Mouse (Mus musculus) right cerebral cortex, adult 2 months (tissue): ENCODE results near the gene Kbtbd3.

ENCODE experiments used
- DNase-seq, 2 experiments: peaks; one replicate each; pipeline ENCODE4 v3.0.0; 2021 to 2022; ENCODE audit warnings: low spot score in 2 of 2

Kbtbd3 gene

DNA sequence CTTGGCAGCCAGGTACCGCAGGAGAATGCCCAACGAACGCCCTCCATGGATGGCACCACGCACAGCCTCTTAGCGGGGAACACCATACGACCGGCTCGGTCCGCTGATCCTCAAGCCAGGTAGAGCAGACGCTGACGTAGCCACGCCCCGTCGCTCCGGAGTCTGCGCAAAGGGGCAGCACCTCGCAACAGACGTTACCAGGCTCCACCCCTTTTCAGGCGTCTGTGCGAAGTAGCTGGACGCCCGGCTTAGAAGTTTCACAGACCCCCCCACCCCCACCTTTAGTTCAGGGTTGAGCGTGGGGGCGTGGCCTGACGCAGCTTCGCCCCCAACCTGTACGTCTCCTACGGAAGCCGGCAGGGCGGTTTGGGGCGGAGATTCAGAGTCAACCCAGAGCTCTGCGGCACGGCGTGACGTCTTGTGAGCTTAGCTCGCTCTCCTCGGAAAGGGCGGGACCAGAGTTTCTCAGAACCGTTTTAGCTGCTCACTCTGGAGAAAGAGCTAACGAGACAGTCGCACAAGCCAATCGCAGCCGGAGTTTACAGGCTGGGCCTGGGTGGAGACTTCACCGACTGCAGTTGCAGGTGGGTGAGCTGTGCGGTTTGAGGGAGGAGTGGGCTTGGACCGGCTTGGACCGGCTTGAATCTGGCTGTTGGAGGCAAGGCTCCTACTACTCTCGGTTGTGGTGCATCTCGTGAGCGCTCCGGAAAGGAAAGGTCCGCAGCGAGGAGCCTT is at the start of gene Kbtbd3, which contains the start of gene Aasdhppt:
Gene Kbtbd3, plus strand, starts transcription at position 483 of the 735 bp plus-strand sequence.
Gene Aasdhppt, minus strand, starts transcription at position 121 of the 735 bp plus-strand sequence.
- peak; percentile 99 for DNase-seq

DNA sequence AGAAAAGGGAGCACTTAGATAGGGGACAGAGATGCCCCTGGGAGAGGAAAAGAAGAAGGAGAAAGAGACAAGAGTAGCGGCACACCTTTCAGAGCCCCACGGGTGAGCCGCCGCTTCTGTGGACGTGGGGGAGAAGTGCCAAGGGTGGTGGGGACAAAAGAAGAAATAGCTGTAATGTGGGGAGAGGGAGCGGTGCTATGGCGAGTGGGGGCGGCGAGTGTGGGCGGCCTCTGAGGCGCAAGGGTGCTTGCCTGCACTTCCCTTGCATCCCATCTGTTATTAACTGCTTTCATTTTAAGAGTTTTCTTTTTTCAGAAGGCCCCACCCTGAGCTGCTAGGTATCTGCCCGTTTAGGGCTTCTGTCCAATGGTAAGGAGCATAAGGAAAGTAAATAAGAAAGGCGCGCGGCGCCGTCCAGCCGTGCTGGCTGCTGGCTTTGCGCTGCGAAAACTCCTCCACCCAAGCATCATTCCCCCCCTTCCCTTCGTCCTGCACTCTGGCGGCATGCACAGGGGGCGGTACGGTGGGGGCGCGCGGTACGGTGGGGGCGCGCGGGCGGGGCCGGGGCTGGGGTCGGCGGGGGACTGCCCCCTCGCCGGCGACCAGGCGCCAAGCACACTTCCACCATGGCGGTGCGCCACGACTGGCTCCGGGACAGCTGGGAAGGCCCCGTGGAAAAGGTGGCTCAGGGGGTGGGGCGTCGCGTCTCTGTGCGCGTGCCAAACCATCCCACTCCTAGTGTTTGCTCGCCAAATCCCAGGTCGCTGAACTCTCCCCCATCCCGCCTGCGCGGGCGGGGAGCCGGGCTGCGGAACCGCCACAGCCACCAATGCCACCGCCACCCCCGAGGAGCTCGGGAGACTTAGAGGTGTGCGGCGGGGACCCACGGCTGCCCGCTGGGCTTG is 49.5 kb upstream of the Kbtbd3 start:
- no peak for DNase-seq

DNA sequence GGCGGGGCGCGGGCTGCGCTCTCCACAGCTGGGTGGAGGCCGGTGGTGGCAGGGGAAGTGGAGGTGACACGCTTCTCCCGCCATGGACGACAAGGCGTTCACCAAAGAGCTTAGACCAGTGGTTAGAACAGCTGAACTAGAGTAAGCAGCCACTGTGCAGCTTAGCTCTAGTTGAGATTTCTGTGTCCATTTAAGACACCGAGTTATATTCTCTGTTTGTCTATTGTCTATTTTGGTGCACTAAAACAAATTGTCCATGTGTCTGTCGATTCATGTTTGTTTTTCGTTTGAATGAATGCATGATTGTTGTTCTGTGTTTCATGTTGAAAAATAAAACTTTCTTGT is 48.9 kb upstream of the Kbtbd3 start:
- no peak for DNase-seq

DNA sequence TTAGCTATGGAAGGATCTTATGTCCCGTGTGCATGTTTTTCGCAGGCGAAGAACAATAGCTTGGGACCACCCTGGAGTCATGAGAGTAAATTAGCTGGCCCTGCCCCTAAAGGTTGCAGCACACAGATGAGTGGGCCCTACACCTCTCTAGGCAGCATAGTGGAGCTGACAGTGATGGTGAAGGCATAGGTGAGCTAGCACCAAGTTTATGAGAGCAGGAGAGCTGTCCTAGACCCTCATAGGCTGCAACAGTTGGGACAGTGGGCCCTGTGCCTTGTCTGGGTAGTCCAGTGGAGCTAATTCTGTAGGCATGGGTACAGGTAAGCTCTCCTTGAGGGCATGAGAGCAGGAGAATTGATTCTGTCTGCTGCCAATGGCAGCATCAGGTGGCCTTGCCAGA is 42.8 kb upstream of the Kbtbd3 start:
- no peak for DNase-seq

DNA sequence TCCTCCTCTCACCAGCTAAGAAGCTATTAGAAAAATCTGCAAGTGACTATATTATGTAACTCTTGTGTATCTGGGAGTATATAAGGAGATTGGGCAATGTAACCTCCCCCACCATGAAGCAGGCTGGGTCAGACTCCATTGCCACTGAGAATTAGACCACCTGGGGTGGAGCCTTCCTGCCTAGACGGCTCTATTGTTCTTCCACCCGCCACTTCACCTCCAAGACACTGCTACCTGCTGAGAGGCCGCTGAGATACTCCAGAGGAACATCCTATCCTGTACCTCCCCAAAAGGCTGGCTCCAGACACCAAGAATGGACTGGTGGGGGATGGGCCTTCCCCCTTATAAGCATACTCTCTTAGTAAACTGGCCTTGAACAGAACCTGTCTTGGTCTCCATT is 25.8 kb upstream of the Kbtbd3 start:
- DNase-seq = no peak

DNA sequence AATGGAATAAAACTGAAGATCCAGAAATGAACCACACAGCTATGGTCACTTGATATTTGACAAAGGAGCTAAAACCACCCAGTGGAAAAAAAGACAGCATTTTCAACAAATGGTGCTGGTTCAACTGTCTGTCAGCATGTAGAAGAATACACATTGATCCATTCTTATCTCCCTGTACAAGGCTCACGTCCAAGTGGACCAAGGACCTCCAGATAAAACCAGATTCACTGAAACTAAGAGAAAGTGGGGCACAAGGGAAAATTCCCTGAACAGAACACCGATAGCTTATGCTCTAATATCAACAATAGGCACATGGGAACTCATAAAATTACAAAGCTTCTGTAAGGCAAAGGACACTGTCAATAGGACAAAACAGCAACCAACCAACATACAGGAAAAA is 9.2 kb upstream of the Kbtbd3 start:
- no peak for DNase-seq

DNA sequence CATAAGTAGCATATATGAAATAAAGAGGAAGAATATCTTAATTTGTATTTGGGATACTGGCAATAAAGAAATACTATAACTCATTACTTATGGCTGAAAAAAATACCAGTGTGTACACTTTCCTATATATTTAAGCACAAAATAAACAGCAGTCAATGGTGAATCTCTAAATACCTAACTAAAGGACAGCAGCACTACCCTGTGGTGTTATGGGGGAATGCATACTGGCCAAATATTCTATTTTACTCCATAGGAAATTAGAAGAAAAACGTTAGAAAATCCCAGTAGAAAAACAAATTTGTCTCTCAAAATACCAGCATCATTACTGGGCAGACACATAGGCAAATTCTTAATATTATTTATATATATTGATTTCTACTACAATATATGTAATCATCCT is 4.8 kb upstream of the Kbtbd3 start:
- no peak for DNase-seq

DNA sequence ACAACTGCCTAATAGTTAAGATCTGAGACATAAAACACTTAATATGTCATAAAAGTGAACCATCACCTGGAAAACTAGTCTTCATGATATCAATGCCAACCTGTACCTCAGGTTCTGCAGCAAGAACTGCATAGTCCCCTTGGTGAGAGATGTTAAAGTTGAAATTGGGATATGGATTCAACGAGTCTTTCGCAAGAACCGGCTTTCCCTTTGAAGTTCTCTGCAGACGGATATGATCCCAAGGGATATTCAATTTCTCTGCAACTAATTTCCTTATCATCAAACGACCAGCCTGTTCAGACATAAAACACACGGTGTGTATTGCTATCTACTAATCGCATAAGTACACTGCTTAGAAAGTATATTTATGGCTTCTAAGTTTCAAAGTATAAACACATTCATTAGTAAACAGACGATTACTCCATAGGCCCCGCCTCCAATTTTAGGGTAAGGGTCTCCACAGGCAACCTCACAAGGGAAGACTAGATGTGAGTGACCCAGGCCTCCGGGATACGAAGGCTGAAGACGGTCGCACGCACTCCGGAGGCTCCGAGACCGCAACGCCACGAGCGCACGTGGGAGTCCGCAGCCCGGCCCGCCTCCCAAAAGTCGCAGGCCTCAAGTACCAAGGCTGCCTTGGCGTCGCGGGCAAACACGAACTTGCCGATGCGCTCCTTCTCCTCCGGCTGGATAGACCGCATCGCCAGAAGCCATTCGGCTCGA is 844 bp upstream of the Kbtbd3 start:
- DNase-seq = no peak

DNA sequence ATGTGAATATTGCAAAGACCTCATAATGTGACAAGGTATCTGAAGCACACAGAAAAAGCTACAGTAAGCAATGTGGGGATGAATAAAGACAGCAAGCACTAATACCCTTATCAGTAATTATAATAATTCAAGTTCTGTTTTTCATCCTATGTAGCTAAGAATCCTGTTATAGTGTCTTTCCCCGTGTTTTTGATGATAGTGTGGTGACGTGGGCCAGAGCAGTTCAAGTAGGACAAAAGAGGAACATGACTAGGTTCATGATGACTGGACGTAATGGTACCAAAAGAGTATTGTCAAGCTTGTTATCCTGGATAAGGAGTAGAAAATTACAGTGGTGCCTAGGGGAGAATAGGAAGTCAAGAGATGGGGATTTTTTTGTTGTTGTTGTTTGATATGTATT is 1.1 kb downstream of the Kbtbd3 start:
- no peak for DNase-seq

DNA sequence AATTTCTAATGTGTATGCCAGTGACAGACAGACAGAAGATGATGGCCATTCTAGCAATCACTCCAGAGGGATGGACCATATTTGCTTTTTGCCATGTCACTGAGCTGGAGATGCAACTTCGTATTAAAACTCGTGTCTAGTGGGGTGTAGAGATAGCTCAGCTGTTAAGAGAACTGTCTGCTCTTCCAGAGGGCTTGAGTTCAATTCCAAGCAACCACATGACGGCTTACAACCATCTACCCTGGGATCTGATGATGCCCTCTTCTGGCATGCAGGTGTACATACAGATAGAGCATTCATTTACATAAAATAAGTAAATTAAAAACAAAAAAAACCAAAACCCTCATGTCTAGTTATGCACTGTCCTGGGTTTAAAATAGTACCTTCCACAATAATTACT is 1.5 kb downstream of the Kbtbd3 start:
- no peak for DNase-seq

DNA sequence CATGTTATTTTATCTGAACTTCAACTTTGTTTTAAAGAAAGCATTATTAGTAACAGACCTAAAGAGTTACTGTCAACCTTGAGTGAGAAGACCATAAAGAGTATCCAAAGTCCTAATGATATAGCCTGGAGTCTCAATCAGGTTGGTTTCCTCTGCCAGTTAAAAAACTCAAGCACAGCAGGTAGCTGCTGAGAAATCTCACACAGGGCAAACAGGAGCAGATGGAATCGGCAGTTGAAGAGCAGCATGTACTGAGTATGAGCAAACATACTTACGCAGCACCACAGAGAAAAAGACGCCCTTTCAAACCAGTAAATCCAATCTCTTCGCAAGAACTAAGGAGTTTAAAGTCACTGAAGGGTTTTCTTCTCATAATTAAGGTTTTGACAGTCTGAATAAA is 4.3 kb downstream of the Kbtbd3 start:
- DNase-seq = no peak

DNA sequence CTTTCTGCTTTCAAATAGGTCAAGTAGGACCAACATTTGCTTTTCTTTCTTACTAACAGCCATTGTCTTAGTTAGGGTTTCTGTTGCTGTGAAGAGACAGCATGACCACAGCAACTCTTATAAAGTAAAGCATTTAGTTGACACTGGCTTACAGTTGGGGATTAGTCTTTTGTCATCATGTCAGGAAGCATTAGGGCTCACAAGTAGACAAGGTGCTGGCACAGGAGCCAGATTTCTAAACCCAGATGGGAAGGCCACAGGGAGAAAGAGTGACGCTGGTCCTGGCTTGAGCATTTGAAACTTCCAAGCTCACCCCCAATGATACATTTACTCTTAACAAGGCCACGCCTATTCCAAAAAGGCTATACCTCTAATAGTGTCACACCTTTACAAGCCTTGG is 6.1 kb downstream of the Kbtbd3 start:
- no peak for DNase-seq

DNA sequence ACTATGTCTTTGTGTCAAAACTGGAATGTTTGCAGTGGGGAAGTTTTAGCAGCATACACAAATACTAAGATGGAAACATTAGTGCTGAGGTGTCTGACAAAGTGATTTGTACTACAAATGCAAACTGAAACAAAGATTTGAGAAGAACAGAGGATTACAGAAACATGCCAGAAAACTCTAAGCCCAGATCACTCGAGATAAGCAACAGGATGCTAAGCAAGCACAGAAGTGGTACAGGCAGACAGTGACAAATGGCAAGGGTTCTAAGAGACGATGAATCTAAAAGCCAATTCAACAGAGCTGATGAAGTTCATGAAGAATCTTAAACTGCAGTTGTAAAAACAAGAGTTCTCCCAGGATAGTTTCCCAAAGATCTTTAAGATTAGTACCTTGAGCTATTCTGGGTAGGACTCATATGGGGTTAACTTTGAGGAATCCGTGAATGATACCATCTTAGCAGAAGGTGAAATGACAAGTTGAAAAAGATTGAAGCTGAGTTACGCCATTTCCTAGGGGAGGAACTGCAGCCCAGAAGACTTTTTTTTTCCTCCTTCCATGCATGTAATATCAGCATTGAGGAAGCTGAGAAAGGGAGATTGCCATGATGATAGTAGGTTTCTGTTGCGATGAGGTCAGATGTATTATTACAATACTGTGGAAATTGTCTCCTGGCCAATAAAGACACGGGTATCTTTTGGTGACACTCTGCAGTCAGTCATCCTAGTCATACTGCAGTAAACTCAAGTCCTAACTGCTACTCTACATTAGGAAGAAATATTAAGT is 9.5 kb downstream of the Kbtbd3 start:
- DNase-seq = no peak

DNA sequence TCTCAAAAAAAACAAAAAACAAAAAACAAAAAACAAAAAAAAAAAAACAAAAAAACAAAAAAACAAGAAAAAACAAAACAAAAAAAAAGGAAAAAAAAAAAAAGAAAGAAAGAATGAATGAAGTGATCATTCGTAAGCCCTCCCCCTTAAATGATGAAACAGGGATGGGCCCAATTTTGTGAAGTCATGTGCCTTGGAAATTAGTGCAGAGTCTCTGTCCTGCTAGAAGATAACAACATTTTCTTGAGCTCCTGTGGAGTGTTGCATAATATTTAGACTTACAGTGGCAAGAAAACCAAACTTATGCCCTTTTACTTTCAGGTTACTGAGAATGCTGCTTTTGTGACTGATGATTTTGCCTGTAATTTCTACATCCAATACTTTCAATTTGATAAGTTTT is 43.5 kb downstream of the Kbtbd3 start:
- no peak for DNase-seq

DNA sequence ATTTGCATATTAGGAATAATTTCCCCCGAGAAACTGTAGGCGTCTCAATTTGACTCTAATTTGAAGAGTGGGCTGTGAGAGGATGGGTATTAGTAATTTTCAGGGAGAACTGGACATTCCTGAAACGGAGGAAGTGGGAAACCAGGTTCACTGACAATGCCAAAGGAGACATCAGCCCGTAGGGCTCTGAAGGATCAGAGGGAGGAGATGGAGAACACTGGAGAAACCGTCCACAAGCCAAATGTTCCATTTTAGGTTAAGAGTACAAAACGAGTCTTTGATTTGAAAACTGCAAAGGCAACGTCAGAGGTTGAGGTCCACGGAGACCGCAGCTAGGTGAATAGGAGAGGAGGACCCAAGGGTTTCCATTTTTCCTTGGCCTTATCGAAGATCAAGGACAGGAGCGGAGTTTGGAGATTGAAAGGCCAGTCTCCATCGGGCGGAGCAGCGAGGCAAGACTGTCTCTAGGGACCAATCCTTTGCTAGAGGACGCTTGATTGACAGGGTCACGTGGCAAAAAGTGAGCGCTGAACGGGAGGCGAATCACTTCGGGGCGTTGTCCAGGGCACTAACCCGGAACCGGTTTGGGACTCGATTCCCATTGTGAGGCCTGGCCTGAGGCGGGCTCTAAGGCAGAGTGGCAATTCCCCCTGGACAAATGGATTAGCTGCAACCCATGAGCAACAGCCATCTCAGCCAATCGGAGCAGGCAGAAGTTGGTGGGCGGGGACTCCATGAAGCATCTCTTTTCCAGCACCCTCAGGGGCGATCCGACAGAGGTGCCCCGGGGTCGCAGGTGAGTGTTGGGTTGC is 66.4 kb downstream of the Kbtbd3 start, which contains the start of gene Msantd4:
Gene Msantd4, plus strand, starts transcription at position 735 of the 812 bp plus-strand sequence.
- peak; percentile 99 for DNase-seq

DNA sequence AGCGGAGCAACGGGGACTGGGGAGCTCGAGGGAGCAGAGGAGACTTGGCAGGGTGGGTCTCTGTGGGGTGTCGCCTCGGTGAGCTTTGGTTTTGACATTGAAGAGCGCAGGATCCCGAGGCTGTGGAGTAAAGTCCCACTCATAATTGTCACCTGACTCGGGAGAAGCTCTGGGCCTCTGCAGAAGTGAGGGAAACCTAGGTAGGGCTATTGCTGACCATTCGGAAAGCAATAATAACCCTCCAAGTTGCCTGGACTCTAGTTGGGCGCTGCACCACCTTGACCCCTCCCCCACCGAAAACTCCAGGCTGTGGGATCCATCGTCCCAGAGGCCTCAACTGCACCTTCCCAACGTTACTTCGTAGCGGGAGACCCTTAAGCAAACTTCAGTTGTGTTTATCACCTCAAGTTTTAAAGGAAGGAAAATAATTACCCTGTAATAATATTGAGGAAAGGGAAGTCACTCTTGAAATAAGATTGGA is 67.0 kb downstream of the Kbtbd3 start:
- no peak for DNase-seq
